Mouse (Mus musculus): Measurements from ENCODE around the gene Hnrnpc.

DNA sequence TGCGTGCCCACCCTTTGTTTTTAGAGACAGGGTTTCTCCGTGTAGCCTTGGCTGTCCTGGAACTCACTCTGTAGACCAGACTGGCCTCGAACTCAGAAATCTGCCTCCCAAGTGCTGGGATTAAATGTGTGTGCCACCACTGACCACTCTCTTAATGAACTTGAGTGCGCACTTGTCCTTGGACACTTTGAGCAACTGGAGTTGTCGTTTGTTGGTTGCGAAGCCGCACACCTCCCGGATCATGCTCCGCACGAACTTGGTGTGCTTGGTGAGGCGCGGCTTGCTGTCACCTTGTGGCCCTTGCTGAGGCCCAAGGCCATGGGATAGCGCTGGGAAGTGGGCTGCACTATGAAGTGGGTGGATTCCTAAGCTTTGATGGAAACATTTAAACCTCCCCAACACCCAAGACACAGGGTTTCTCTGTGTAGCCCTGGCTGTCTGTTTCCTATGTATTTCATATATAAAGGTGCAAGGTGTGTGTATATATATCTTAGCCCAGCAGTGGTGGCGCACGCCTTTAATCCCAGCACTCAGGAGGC lies 32.2 kb downstream of the Hnrnpc start:
- TF ChIP-seq POLR2A (IDR thresholded peaks at IDR 0.05; ENCODE audit: low read depth, low read length), result no peak
- no peak for TF ChIP-seq CTCF (conservative IDR thresholded peaks at IDR 0.05; ENCODE audit: insufficient read depth, insufficient read length, low read depth, low read length)
